Mouse (Mus musculus) left cerebral cortex, postnatal 14 days (tissue): ENCODE results near the gene Tmem132d. TPM values are rescaled to one million over a fixed set of nuclear protein-coding genes. Genes with fewer than 3 reads are reported as not detected.

Experiments
- DNase-seq, 2 experiments: peaks; one replicate each; pipeline ENCODE4 v3.0.0; 2021 to 2022; ENCODE audit warnings: low spot score in 2 of 2, mixed read lengths in 1 of 2
- intact Hi-C: fragments of 180-260 bp; cut with DNase I; formaldehyde crosslinking; loops from one replicate; pipeline ENCODE4 v1.15.1; 2025
- long read RNA-seq, 2 experiments: library from polyadenylated mRNA; stranded (forward); transcript quantifications; one replicate each; pipeline ENCODE4 v2.0.0; 2021
- total RNA-seq, 2 experiments: library from RNA; stranded (reverse); gene quantifications; 2 replicates each; pipeline ENCODE4 v1.2.3; 2021

The Tmem132d gene
- 10 to 100 TPM; 42.1 to 47.8 TPM for total RNA-seq
- long read RNA-seq, experiment 1, full-length matches to known transcripts = 18 of 40 reads
- long read RNA-seq, experiment 1, partial matches to known transcripts = 7 of 40 reads
- long read RNA-seq, experiment 1, other reads (novel, unspliced or antisense) = 15 of 40 reads
- long read RNA-seq, experiment 2, full-length matches to known transcripts = 15 of 32 reads
- long read RNA-seq, experiment 2, partial matches to known transcripts = 12 of 32 reads
- long read RNA-seq, experiment 2, other reads (novel, unspliced or antisense) = 5 of 32 reads

GRCm38 (mm10) chr5:128432916-128433315 is at the start of gene Tmem132d:
Tmem132d (minus strand) TSS chr5:128433077.
- intact Hi-C loops = loop anchor here (10.0 kb wide), 1 partner anchor 468 kb away; no protein-coding TSS in a partner anchor
- peak; percentile 78 to 80 for DNase-seq

- intact Hi-C loops = no loop called here
- no peak for DNase-seq
These were observed 47.9 kb upstream of the Tmem132d start for GRCm38 (mm10) chr5:128480816-128481215.

- intact Hi-C loops = no loop called here
- no peak for DNase-seq
These were observed 42.5 kb upstream of the Tmem132d start for GRCm38 (mm10) chr5:128475372-128475771.

- no peak for DNase-seq
- intact Hi-C loops = no loop called here
These were observed 36.9 kb upstream of the Tmem132d start for GRCm38 (mm10) chr5:128469812-128470211.

- intact Hi-C loops = no loop called here
- DNase-seq = peak in 1 of 2 experiments; percentile 13
These were observed 31.6 kb upstream of the Tmem132d start for GRCm38 (mm10) chr5:128464514-128464913.

GRCm38 (mm10) chr5:128460605-128461004 is 27.7 kb upstream of the Tmem132d start:
- intact Hi-C loops = no loop called here
- DNase-seq = no peak

GRCm38 (mm10) chr5:128455732-128456131 is 22.9 kb upstream of the Tmem132d start:
- intact Hi-C loops = no loop called here
- DNase-seq = no peak

GRCm38 (mm10) chr5:128452196-128452595 is 19.3 kb upstream of the Tmem132d start:
- no peak for DNase-seq
- intact Hi-C loops = no loop called here

- intact Hi-C loops = no loop called here
- DNase-seq = no peak
These were observed 17.9 kb upstream of the Tmem132d start for GRCm38 (mm10) chr5:128450808-128451207.

GRCm38 (mm10) chr5:128444876-128445275 is 12.0 kb upstream of the Tmem132d start:
- DNase-seq = no peak
- intact Hi-C loops = loop anchor here (5.0 kb wide), 1 partner anchor 1203 kb away; the partner anchor contains the start of gene Tmem132c

GRCm38 (mm10) chr5:128443848-128444247 is 11.0 kb upstream of the Tmem132d start:
- intact Hi-C loops = loop anchor here (5.0 kb wide), 1 partner anchor 1202 kb away; the partner anchor contains the start of gene Tmem132c
- DNase-seq = no peak

- intact Hi-C loops = loop anchor here (5.0 kb wide), 1 partner anchor 1199 kb away; the partner anchor contains the start of gene Tmem132c
These were observed 8.2 kb upstream of the Tmem132d start for GRCm38 (mm10) chr5:128441121-128441520.

GRCm38 (mm10) chr5:128439828-128440227 is 7.0 kb upstream of the Tmem132d start:
- peak; percentile 57 to 80 for DNase-seq
- intact Hi-C loops = loop anchor here (5.0 to 10.0 kb wide), 6 partner anchors 475 to 1198 kb away; partner anchors contain the start of gene Tmem132c

More at GRCm38 (mm10) chr5:128441121-128441520, 8.2 kb upstream of the Tmem132d start:
- DNase-seq = no peak

- DNase-seq = no peak
- intact Hi-C loops = loop anchor here (5.0 to 10.0 kb wide), 5 partner anchors 473 to 846 kb away; no protein-coding TSS in a partner anchor
These were observed 5.2 kb upstream of the Tmem132d start for GRCm38 (mm10) chr5:128438078-128438477.

GRCm38 (mm10) chr5:128436909-128437308 is 4.0 kb upstream of the Tmem132d start:
- intact Hi-C loops = loop anchor here (5.0 to 10.0 kb wide), 5 partner anchors 472 to 845 kb away; no protein-coding TSS in a partner anchor
- peak; percentile 87 to 95 for DNase-seq

GRCm38 (mm10) chr5:128435683-128436082 is 2.8 kb upstream of the Tmem132d start:
- intact Hi-C loops = loop anchor here (5.0 to 10.0 kb wide), 5 partner anchors 471 to 843 kb away; no protein-coding TSS in a partner anchor

GRCm38 (mm10) chr5:128433786-128434185 is 909 bp upstream of the Tmem132d start:
- DNase-seq = no peak
- intact Hi-C loops = loop anchor here (10.0 kb wide), 1 partner anchor 469 kb away; no protein-coding TSS in a partner anchor

More at GRCm38 (mm10) chr5:128435683-128436082, 2.8 kb upstream of the Tmem132d start:
- no peak for DNase-seq

GRCm38 (mm10) chr5:128432422-128432821 is 455 bp downstream of the Tmem132d start:
- DNase-seq = no peak
- intact Hi-C loops = loop anchor here (10.0 kb wide), 1 partner anchor 468 kb away; no protein-coding TSS in a partner anchor

GRCm38 (mm10) chr5:128424636-128425035 is 8.2 kb downstream of the Tmem132d start:
- intact Hi-C loops = no loop called here
- no peak for DNase-seq

- no peak for DNase-seq
- intact Hi-C loops = no loop called here
These were observed 8.7 kb downstream of the Tmem132d start for GRCm38 (mm10) chr5:128424213-128424612.
